Mouse (Mus musculus): ENCODE results near the gene Coq8a.

Gene Coq8a

DNA sequence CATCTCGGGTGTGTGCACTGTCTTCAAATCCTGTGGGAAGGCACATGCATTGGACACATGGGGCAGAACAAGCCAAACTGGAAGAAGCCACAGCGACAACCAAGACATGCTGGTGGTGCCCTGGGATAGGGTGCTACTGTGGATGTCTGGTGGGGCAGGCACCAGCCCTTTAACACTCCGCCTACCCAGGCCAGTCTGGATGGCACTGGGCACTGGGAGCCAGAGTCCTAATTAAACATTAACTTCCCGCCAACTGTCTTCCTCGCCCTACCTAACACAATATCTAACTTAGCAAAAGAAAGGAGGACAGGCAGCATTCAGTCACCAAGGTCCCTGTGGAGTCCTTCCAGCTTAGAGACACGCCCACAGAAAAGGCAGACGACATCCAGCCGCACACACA is 23.8 kb downstream of the Coq8a start:
- DNase-seq (ENCODE audit: low read depth, low spot score) = no peak

DNA sequence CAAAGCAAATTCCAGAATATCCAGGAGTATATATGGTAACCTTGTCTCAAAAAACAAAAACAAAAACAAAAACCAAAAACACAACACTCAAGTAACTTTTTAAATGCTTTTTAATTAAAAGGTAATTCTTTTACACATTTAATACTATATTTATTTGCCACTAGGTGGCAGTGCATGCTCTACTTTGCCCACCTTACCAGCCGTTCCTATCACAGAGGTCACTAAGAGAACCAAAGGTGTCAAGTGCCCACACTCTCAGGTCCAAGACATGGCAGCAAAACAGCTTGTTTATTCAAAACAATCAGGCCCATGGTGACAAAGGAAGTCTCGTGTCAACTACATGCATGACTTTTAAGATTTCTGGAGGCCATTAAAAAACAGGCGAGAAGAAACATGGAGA is 24.2 kb downstream of the Coq8a start:
- peak; percentile 56 for DNase-seq (ENCODE audit: low read depth, low spot score)

DNA sequence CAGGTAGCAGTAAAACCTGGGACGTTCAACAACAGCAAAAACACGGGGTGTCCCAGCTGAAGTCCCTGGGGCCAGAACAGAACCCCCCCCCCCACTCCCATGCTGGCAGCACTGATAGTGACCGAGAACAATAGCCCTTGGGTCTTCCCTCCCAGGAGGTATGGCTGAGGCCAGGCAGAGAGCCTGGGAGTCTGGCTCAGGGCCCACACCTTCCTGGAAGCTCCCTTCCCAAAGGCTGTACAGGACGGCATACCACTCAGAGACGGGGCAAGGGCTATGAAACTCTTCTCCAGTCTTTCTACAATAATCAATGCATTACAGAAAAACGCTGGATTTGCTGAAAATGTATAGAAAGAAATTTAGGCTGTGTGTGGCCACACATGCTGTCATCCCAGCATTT is 24.7 kb downstream of the Coq8a start:
- no peak for DNase-seq (ENCODE audit: low read depth, low spot score)

DNA sequence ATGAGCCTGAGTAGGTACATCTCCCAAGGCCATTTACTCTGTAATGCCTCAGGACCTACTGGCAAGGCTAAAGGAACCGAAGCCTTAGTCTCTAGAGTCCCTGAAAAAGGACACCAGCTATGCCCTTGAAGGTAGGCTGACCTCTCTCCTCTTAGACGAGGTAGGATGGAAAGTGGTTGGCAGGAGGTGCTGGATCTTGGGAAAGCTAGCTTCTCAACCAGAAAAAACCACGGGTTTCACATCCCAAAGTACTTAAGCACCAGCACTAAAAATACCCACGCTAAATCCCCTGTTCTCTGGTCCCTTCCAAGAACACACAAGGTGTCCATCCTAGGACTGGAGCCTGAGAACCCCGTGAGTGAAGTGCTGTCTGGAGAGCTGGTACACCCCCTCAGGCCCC is 26.4 kb downstream of the Coq8a start:
- DNase-seq (ENCODE audit: low read depth, low spot score) = no peak

DNA sequence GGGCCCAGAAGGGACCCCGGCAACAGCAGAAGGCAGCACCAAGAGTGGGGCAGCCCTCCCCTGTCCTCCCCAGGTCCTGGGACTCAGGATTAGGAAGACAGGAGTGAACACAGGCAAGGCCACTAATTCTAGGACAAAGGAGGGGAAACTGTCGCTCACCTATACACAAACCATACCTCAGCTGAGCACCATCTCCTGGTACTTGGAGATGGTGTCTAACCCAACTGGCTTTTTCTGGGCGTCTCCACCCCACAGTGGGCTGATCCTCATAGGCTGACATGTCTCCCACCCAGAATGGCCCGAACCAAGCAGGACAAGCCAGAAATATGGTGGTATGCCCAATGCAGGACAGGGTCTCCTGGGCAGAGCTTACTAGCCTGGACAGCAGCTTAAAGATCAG is 26.8 kb downstream of the Coq8a start:
- DNase-seq (ENCODE audit: low read depth, low spot score) = no peak

DNA sequence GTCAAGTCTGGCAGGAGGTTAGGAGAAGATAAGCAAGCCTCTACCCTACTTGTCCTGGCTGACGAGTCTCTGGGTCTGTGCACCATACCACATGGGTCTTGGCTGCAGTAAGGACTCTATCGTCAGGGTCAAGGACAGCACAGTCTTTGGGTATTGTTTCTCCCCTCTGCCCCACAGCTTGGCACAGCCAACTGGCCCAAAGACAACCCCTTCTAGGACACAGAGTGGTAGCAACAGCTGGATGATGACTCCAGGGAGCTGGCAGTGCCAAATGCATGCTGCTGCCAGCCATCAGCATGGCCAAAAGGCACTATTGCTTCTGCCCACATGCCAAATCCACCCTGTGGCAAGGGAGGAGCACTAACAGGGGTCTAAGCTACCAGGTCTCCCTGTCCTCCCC is 27.5 kb downstream of the Coq8a start:
- no peak for DNase-seq (ENCODE audit: low read depth, low spot score)

DNA sequence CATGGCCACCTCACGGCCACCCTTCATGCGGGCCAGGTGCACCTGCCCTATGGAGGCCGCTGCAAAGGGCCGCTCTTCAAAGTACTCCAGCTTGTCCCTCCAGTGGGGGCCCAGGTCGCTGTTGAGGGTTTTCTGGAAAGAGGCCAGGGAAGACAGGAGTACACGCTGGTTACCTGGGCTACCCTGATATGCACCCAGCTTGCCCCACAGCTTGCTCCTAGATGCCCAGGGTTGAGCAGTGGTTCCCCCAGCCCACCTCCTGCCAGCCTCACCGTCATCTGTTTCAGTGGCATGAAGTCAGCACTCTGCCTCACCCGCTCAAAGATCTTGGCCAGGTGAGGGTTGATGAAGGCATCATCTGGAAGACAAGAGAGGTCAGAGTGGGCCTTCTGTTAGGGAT is 29.3 kb downstream of the Coq8a start:
- DNase-seq (ENCODE audit: low read depth, low spot score) = no peak

DNA sequence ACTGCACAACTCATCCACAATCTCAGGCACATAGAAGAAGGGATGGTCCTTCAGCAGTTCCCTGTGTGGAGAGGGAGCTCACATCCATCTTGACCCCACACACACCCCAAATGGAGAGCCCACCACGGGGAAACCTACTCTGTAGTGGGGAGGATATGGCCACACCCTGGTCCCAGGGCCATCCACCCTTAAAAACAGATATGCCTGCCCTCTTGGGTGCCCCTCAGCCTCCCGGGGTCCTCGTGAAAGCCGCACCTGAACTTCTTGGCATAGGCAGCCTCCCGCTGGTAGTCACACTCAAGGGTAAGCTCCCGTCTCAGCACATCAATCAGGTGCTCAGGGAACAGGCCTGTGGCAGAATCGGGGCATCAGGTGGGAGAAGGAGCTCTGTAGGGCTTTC is 30.2 kb downstream of the Coq8a start:
- DNase-seq (ENCODE audit: low read depth, low spot score) = no peak

DNA sequence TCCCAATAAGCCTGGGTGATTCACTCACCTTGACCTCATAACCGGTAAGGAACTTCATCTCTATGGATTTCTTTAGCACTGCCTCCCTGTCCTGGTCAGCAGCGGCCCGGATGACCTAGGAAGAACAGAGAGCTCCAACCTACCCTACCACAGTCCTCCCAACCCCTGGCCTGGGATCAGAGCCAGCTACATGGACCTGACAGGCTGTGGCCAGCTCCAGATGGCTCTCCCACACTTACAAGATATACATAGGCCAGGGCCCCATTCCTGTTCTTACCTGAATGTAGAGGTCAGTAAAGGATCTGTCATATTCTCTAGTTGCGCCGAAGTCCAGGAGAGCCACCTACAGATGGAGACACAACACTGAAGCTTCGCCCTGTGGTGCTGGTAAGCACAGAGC is 31.1 kb downstream of the Coq8a start:
- DNase-seq (ENCODE audit: low read depth, low spot score) = no peak

DNA sequence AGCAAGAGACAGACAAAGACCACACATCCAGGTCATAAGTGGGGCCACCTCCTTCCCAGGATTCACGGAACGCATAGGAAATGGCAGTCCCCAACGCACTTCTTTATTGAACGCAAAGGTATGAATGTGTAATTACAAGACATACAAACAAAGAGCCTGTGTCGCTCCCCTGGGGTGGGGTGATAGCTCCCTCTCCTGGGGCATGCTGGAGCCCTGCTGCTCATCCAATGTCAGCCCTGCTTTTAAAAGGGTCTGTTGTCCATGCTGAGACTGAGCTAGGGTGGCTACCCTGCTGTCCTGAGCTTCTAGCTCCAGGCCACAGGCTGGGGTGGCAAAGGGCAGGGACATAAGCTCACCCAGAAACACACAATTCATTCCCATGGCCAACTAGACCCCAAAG is 32.9 kb downstream of the Coq8a start:
- DNase-seq (ENCODE audit: low read depth, low spot score) = no peak

DNA sequence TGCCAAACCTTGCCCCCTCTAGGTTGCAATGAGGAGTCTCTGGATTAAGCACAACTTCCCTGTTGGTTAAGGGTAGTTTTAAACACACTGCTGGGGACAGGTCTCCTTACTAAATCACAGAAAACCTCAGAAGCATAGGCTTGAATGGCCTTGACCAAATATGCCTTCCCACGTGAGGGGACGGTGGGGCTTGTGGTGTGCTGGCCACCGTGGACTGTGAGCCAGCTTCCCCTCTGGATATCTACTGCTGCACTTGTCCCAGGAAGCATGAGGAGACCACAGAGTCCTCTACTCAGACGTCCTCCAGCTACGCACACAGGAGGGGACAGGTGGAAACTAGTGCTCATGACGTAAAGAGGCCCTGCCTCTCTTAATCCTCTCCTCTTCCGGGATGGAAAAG is 36.4 kb downstream of the Coq8a start:
- no peak for DNase-seq (ENCODE audit: low read depth, low spot score)

DNA sequence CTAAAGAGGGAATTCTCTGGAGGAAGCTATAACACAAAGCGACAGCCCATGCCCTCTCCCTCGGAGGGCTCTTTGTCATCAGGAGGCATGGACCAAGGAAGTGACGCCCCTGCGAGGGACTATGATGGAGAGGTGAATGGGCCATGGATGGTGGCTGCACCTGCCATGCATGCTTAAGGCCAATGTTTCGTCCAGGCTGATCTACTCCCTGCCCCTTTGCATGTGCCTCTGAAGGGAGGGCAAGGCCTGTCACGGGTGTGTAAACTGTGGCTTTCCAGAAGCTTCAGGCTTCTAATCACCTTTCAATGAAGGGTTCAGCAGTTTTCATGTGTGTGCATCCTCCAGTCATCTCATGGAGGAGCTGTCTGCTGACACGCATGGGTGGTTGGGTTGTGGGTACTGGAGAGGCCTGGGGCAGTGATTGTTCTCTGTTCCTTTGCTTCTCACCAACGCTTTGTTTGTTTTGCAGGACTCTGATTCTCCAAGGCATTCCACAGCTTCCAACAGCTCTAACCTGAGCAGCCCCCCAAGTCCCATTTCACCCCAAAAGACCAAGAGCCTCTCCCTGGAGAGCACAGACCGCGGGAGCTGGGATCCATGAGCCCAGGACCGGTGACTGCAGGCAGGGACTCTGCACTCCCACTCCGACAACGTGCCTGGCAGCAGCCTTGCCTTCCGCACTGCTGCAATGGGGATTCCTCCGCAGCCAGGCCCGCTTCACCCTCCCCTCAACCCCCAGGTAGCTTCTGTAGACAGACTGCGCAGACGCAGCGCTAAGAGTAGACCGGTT is 37.6 kb downstream of the Coq8a start:
- DNase-seq (ENCODE audit: low read depth, low spot score) = no peak

DNA sequence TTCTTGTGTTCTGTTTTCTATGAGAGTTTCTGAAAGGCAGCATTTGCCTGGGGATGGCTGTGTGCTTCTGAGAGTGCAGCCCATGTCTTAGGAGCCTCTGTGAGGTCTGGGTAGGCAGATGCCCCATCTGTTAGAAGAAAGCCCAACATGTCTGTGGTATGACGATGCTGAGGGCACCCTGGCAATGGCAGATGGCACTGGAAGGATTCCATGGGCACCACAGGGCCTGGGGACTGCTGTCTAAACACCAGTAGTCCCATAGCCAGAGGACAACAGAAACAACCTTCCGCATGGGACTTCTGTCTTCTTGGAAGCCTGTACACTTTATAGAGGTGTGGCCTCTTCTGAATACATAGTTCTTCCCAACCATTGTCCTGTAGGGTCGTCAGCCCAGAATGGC is 38.2 kb downstream of the Coq8a start:
- no peak for DNase-seq (ENCODE audit: low read depth, low spot score)

DNA sequence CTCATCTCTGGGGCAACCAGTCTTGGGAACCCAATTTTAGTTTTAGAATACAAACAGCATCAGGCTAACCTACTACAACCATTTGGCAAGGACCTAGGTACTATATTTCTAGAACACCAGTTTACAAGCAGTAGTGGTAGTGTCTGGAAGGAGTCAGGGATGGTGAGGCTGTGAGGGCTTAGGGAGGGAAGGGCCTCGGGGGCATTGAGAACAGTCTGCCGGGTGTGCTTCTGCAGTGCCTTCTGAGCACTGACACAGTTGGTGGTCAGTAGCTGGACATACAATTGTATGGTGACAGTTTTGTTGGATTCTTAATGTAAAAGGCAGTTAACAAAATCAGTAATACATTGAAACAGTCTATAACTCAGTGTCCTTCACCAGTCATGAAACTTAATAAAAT is 38.9 kb downstream of the Coq8a start:
- no peak for DNase-seq (ENCODE audit: low read depth, low spot score)

DNA sequence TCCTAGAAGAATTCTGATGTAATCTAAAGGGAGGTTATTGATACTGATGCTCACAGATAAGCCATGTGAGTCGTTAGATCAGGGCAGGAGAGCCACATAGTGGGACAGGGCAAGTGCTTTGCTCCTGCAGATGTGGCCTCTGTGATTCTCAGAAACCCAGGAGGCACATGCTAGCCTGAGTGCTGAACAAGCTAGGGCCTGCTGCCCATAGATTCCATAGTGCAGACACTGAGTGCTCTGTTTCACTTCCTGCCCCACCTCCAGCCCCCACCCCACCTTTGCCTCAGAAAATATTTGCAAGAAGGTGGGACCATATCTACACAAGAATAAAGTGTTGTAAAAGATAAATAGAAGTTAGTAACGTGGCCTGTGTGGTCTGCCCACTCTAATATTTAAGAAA is 40.8 kb downstream of the Coq8a start:
- DNase-seq (ENCODE audit: low read depth, low spot score) = no peak

DNA sequence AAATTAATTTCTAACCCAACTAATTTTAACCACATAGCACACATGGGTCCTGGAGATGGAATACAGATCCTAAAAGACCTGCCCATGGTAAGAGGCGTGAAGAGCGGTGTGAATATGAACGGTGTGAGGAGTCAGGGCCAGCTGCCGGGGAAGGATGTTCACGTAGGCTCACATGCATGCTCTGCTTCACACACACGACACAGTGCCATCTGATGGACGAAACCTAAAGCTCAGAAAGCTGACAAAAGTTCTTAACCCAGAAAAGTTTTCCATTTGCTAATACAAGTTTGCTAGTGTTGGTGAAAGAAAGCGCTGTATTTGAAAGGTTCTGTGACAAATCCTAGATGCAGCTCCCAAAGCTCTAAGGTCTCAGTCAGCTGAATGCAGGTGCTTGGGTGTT is 48.2 kb downstream of the Coq8a start:
- DNase-seq (ENCODE audit: low read depth, low spot score) = peak; percentile 35

DNA sequence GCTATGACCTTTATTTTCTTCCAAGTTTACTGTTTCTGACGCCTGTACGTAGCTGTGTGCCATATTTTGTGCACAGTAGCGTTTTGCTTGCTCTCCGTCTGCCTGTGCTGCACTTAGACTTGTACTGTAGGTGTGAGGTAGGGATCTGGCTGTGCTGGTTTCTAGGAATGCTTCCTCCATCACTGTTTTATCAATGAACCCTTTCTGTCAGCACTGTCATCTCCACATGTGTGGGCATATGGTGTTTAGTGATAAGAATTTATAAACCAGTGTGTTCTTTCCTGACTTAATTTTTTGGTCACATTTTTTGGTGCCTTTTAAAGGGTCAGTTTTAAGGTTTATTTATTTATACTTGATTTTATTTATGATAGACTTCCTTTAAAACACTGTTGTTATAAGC is 50.8 kb downstream of the Coq8a start:
- DNase-seq (ENCODE audit: low read depth, low spot score) = no peak

DNA sequence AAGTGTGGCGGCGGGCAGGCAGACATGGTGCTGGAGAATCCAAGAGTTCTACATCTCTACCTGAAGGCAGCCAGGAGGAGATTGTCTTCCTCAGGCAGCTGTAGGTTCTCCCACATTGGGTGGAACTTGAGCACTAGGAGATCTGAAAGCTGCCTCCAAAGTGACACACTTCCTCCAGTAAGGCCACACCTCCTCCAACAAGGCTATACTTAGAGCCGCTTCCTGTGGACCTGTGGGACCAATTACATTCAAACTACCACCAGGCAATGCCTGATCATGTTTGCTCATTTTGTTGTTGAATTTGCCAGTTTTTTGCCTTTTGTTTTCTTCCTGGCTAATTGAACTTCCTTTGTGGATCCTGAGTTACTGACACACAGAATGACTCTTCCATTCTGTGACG is 51.4 kb downstream of the Coq8a start:
- no peak for DNase-seq (ENCODE audit: low read depth, low spot score)

DNA sequence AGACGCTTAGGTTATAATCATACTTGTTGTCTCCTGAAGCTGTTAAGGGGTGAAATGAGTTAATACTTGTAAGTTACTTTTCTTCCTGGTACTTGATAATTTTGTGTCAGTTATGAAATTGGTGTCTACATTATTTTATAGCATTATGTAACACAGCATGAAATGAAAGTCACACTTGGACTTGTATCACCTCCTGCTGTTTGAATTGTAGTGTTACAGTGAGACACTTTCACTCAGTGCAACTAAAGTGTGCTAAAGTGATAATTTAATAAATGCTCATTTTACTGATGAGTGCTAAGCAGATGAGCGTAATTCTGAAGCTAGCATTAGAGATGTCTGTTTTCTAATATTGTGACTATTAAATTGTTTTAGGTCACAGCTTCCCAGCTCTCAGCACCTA is 58.4 kb downstream of the Coq8a start:
- no peak for DNase-seq (ENCODE audit: low read depth, low spot score)

DNA sequence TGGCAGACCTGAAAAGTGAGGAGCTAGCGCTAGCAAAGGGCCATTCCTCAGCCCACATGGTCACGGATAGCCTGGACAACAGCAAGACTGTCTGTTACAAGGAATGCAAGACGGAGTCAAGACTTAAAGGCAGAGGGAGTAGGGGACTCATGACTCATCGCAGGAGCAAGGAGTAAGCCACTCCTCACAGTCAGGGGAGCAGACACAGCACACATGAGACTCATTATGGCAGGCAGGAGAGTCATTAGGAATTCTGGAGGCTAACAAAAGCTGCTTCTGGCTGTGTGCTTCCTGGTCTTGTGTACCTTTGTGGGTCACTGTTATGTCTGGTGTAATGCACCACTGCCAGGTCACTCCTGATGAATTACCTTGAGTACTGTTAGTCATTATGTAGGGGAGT is 60.2 kb downstream of the Coq8a start:
- DNase-seq (ENCODE audit: low read depth, low spot score) = no peak

DNA sequence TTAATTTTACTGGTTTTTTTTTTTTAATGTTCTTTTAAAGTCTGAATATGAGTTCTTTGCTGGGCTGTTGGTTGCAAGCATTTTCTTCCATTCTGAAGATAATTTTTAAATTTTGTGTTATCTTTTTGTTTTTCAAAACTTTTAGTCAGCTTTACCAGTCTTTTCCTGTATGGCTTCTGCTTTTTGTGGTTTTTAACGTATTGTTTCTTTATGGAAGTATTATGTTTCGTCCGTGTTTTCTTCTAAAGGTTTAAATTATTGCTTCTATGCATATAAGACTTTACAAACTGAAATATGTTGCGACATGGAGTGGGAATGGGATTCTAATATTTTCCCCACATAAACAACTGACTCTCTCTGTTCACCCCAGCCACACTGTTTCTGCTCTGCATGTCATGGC is 67.2 kb downstream of the Coq8a start:
- no peak for DNase-seq (ENCODE audit: low read depth, low spot score)

DNA sequence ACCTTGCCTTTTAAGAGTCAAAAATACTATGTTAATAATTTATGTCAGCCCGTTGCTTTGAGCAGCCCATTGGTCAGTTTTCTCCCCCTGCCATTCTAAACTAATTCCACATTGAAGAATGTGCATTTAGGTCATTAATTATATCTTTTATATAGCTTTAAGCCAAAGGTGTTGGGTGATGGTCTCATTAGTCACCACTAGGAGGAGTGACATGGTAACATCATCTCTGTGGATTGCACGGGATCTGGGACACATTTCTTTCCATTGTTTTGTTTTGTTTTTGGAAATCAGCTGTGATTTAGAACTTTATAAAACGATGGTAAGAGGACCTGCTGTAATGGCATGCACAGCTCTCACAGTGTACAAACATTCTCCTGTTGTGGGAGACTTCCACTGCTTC is 68.0 kb downstream of the Coq8a start:
- DNase-seq (ENCODE audit: low read depth, low spot score) = peak; percentile 25

DNA sequence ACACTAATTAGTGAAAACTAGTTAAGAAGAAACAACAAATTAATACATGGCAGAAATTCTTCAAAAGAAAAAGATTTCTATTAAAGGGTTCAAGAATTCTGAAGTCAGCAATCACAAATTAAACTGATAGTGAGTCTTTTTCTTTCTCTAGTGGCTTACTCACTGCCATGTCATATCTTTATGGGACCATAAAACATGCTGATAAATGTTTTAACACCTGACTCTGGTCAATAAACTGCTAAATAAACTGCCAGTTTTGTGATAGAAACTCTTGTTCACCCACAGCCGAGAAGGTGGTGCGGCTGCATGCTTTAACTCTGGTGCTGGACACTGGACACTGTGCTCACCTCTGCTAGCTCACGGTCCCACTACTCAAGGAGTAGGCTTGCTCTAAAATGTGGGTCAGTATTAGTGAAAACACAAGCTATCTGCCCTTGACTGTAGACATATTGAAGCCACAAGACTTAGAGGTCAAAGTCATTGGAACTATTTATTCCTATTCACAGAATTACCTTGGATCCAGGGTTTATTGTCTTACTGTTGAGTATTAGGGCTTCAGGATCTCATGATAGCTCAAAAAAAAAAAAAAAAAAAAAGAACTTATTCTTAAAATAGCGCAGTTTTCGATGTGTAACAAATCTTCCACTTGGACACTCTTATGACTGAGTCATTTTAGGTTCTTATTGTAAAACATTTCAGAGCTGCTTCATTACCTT is 71.2 kb downstream of the Coq8a start:
- DNase-seq (ENCODE audit: low read depth, low spot score) = no peak

DNA sequence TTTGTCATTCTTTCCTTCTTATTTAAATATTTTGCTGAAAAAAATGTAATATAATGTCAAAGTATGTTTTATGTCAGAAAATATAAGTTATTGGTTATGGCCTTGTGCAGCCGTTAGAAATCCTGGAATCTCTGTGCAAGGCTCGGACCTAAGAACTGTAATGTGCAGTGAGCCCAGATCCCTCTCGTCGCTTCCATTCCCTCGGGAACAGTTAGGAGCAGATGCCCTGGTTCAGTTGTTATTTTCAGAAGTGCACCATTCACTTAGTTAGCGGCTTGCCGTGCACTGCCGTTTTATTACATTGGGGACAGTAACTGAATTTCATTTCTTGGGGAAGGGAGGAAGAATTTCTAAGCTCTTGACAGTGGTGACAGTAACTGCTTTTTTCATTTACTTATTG is 81.2 kb downstream of the Coq8a start:
- DNase-seq (ENCODE audit: low read depth, low spot score) = no peak
